Mouse (Mus musculus): ENCODE data around the gene Itga11.
A peak's percentile ranks its signal among the peaks of the same experiment; 100 is the strongest.
"Not testable (repeated sequence)": the region's sequence is repeated elsewhere in the genome, so short reads cannot be mapped to it uniquely, and the experiment has no call there.

Itga11 gene

DNA sequence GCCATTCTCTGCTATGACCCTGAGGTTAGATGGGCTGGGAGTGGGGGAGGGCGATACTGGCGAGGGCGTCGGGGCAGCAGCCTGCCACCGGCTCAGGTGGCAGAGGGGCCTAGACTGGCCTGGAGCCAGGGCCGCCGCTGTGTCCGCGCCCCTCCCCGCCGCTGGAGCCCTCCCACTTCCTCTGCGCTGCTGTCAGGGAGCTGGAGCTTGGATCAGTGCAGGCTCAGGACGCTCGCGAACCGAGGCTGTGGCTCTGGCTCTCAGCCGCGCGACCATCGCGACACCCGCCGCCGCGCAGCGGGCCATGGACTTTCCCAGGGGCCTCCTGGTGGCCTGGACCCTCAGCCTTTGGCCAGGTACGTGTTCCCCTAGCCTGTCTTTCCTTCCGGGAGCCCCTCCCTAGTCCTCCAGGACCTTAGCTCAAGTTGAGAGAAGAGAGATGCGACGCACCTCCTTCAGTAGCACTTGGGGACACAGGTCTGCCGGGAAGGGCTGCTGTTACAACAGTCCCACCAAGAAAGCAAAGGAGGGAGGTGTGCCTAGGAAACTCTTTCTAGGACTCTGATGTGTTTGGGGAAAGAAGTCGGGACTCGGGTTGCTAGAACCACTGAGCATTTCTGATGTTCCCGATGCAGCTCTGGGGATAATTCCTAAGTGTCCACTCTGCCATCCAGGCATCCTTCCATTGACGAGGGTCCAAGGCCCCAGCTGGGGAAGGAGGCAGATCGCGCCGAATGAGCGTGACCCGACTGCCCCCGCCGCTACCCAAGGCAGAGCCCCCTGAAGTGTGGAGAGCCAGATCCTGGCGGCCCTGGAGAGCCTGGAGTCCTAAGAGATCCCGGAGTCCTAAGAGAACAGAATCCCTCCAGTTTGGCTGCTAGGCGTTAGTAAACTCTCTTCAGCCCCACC, at the start of gene Itga11:
TSS of gene Itga11 (plus strand) at position 186 of the 909 bp plus-strand sequence.
- no peak for DNase-seq

GRCm38 (mm10) chr9:62630631-62631240, 46.9 kb upstream of the Itga11 start:
- peak in 1 of 2 experiments; percentile 19 for DNase-seq

DNA sequence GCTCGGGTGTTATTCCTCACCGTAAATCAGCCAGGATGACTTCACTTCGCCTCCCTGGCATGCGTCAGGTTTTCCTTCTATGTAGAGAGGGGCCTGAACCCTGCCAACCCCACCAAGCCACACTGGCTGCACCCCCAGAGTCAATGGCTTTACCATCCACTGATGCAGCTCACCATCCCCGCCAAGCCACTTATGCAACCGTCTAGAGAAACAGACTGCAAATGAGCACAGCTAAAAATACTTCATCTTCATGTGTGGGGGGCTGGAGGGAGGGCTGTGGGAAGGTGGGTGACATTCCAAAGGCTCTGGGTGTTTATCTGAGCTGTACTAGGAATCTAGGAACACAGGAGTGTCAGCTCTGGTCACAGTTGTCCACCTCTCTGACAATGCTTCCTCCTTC, 45.2 kb upstream of the Itga11 start:
- no peak for DNase-seq

DNA sequence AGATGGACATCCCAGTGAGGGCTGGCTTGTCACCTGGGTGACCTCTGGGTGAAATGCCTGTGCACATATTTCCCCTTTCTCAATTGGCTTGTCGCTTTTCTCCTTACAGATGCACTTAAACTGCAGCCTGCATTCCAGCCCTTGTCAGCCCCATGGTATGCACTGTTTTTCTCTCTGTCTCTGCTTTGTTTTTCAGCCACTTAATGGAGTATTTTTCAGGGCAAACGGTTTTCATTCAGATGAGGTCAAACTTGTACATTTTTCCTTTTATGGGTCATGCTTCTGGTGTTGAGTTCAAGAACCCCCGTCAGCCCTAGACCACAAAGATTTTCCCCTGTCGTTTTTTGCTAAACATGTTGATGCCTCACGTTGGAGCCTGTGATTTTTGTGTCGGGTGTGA, 39.6 kb upstream of the Itga11 start:
- no peak for DNase-seq

- no peak for DNase-seq
Observed at GRCm38 (mm10) chr9:62639686-62640085, 37.9 kb upstream of the Itga11 start.

DNA sequence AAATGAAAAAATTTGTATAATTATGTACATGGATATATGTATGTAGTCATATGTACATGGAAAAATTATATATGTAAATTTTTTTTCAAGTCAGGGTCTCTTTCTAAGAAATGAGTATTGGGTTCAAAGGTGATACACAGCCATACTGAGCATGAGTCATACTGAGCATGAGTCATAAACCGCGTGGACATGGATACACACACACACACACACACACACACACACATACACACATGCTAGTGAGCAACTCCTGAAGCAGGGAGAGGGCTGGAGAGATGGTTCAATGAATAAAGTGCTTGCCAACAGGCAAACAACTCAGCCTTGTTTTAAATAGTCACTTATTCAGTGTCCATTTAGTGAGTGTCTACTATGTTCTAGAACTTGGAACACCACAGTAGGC, 37.4 kb upstream of the Itga11 start:
- no peak for DNase-seq

DNA sequence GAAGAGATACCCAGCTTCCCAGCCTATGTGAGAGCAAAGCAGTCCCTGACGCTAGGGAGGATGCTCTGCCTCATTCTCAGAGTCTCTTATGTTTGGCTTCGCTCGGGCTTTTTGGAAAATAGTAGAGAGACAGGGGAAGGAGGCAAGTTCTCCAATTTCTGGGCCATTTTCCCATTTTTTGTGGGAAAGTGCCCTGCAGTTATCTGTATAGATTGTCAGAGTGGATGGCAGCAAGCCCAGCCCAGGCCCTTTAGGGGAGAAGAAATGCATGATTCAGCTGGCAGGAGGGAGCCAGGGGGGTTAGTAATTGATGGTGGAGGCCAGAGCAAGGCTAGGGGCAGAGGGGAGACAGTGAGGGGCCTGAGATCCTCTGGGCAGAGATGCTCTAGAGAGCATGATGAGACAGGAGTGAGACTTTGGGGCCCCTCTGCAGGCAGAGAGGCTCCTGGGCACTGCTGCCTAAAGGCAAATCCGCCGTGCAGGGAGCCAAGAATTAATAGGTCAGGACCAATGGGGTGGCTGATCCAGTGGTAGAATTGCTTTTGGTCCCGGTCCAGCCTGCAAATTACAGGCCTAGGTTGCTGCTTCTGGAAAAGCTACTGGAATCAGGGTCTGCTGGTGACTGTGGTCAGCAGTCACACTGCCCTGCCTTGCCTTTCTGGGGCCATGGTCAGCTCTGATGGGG, 31.8 kb upstream of the Itga11 start:
- peak in 1 of 2 experiments; percentile 4 for DNase-seq

DNA sequence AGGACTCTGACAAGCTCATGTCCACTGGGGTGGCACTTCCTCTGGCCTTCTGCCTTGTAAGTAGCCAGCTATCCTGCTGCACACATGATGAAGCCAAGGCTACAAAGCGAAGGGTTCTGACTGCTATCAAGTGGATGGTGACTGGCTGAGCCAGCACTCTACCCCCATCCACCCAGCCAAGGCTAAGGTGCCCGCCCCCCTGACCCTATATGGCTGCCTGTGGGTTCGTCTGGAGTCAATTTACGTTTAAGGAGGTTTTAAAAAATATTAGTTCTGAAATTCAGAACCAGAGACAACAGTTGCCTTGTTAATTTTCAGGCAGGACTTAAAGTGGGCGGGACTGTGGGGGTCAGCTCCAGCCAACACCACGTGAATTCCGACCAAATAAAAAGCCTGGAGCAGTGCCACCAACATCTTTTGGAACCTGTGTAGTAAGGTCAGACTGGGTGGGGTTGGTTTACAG, 30.9 kb upstream of the Itga11 start:
- DNase-seq = no peak

DNA sequence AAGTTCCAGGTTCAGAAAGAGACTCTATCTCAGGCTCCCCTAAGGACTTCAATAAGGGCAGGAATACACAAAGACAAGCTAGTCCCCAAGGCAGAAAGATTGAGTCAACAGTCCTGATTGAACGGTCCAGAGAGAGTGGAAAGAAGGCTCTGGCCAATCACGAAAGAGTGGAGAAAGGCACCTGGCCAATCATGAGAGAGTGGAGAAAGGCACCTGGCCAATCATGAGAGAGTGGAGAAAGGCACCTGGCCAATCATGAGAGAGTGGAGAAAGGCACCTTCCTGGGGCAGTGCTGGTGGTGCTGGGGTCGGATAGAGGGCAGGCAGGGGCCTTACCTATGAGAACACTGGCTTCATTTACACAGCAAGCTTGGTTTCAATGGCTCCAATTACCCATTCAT, 28.2 kb upstream of the Itga11 start:
- no peak for DNase-seq

GRCm38 (mm10) chr9:62650764-62651163, 26.9 kb upstream of the Itga11 start:
- no peak for DNase-seq

- DNase-seq = no peak
Observed at GRCm38 (mm10) chr9:62654336-62654735, 23.3 kb upstream of the Itga11 start.

DNA sequence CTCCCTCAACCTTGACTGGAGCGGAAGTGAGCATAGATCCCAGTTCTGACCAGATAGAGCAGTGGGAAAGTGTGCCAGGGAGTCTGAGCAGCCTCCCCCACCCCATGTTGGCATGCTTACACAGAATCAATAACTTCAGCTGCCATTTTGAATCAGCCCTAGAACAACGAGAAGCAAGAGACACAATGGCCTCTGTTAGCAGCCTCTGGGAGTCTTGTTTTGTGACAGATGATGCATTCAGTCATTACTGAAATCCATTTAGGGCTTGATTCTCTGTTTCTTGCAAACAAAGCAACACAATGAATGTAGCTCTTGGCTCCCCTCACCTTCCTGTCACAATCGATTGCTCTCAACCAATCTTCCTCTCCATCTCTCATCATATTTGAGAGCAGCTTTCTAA, 19.6 kb upstream of the Itga11 start:
- DNase-seq = no peak

DNA sequence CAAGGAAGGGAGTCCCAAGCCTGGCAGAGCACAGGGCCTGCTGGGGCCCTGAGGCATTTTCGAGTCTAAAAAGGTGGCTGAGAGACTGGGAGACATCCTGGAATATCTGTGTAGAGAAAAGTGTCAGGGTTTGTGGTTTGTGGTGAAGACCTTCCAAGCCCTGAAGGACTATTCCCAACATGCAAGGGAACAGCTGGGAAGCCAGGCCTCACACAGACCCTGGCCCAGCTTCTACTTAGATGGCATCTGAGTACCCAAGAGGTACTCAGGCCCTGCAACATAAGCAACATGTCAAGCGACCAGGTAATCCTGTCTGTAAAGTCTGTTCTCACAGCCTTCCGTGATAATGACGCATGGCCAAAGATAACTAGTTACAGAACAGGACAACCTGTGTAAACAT, 18.6 kb upstream of the Itga11 start:
- no peak for DNase-seq

GRCm38 (mm10) chr9:62660971-62661370, 16.7 kb upstream of the Itga11 start:
- DNase-seq = not testable (repeated sequence)

DNA sequence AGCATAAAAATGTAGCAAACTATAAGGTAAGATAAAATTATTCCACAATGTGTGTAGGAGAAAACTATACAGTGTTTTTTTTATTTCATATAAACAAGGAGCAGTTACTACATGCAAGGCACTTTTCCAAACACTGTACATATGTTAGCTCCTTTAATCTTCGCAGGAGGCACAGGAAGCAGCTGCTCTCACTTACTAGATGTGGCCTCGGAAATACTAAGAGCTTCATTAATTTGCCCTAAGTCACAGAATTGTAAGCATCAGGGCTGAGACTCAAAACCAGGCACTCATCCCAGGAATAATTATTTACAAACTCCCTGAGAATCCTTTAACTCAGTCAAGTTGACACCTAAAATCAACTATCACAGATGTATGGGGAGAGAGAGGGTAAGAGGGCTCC, 14.2 kb upstream of the Itga11 start:
- DNase-seq = no peak

DNA sequence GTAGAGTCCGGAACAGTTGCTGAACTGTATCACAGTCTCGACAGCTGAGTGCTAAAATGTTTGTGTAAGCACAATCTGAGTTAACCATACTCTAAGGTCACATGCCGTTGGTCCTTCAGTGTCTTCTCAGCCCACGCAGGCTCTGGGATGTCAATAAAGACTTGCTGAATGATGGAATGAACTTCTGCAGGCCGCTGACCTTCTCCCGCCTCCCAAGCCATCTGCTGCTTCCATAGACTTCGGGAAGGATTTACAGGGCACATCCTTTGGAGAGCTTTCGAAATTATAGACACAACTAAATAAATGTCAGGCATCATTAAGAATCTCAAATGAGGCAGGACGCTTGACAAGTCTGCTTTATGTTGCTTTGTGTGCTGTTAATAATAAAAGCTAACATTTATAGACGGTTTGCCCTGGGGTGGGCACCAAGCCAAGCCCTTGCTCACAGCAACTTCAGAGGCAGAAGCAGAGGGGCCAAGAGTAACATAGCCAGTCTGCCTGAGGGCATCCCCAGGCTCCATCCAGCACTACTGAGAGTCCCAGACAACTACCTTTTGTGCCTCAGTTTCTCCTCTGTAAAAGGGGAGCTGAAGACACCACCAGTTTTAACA, 13.4 kb upstream of the Itga11 start:
- DNase-seq = no peak

DNA sequence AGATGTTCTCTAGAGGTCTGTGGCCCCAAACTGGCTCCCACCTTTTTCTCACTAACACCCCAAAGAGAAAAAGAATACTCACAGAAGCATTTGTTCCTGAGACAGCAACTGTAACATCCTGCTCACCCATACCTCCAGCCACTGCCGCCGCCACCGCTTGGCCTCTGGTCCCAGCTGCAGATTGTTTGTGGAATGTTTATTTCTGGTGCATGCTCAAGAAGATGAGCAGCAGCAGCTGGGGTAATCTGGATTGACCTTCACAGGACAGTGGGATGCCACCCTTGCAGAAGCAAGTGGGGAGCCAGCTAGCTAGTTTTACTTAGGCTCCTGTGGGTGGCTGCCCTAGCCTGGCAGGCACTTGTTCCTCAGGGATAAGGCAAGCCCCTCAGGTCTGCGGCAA, 11.7 kb upstream of the Itga11 start:
- DNase-seq = no peak

DNA sequence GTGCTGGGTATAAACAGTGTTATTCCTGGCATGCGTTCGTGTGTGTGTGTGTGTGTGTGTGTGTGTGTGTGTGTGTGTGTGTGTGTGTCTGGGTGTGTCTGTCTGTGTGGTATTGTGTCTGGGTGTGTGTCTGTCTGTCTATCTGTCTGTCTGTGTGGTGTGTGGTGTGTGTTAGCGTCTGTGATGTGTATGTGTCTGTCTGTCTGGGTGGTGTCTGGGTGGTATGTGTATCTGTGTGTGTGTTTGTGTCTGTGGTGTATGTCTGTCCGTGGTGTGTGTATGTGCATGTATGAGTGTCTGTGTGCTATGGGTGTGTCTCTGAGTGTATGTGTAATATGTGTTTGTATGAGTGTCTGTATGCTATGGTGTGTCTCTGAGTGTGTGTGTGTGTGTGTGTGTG, 9.1 kb upstream of the Itga11 start:
- DNase-seq = no peak

DNA sequence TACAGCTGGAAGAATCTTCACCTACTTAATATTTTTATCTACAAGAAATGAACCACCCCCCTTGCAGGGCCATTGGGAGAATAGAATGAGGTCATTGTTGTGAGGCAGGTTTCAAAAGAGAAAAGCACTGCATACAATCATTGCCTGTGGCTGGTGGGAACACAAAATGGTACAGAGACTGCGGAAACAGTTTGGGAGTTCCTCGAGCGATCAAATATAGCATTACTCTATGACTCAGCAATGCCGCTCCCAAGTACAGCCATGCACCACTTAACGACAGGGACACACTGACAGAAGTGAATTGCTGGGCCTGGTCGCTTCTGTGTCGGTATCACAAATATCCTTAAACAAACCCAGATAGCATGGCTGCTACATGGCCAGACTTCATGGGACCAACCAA, 4.4 kb upstream of the Itga11 start:
- no peak for DNase-seq

DNA sequence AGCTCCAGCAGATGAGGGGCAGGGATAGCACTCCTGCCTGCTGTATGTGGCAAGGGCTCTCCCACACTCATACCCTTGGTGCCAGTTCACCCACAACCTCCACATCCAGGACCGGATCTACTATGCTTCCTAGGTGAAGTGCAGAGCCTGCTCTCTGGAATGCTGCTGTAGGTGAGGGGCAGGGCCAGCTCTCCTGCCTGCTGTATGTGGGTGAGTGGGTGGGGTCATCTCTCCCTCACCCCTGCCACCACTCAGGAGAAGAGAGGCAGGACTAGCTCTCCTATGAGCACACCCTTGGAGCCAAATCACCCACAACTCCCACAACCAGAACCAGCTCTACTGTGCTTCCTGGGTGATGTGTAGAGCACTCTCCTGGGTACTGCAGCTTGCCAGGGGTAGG, 2.5 kb upstream of the Itga11 start:
- no peak for DNase-seq

- DNase-seq = no peak
Observed at GRCm38 (mm10) chr9:62678550-62679155, 1.0 kb downstream of the Itga11 start.

DNA sequence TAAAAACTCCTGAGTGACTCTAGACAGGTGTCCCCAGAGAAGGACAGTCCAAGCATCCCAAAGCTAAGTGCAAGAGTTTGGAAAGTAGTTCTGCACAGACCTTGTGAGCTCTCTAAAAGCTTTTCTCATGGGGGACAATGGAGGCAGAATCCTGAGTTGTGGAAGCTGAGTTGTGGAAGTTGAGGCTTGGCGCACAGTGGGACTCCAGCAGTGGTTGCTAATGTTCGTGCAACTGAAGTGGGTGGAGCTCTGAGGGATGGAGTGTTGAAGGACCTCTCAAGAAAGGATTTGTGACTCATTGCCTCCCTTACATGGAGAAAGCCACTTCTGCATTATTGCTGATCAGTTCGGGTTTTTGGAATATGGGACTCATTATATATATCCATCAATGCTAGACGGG, 1.8 kb downstream of the Itga11 start:
- DNase-seq = no peak

- DNase-seq = no peak
Observed at GRCm38 (mm10) chr9:62684311-62684710, 6.7 kb downstream of the Itga11 start.
